Mouse (Mus musculus) hindbrain, embryonic 13.5 days (tissue): Measurements from ENCODE around the gene Pank4. TPM values are rescaled to one million over a fixed set of nuclear protein-coding genes. Genes with fewer than 3 reads are reported as not detected.
A peak's percentile ranks its signal among the peaks of the same experiment; 100 is the strongest.

ENCODE experiments used
- ATAC-seq: fragments of 200-750 bp; cut with Nextera tagmentation; 2 replicates; pipeline ENCODE4 v1.8.0; 2017; ENCODE audit warnings: moderate TSS enrichment; ENCODE audit not compliant: low FRiP score
- H3K27ac ChIP-seq: fragments of 300-500 bp; sonication (generic); 2 replicates; pipeline ENCODE4 v1.5.1; 2015; ENCODE audit warnings: inconsistent platforms, mild to moderate bottlenecking, moderate library complexity
- H3K27me3 ChIP-seq: fragments of 300-500 bp; sonication (generic); 2 replicates; pipeline ENCODE4 v1.6.1; 2015; ENCODE audit warnings: mild to moderate bottlenecking, inconsistent platforms
- H3K36me3 ChIP-seq: fragments of 300-500 bp; sonication (generic); 2 replicates; pipeline ENCODE4 v1.6.1; 2015; ENCODE audit warnings: mild to moderate bottlenecking, inconsistent platforms
- H3K4me1 ChIP-seq: fragments of 300-500 bp; sonication (generic); replicated peaks from 2 replicates; pipeline ENCODE4 v1.6.1; 2015; ENCODE audit warnings: inconsistent platforms
- H3K4me2 ChIP-seq: fragments of 300-500 bp; sonication (generic); 2 replicates; pipeline ENCODE4 v1.6.1; 2015; ENCODE audit warnings: inconsistent platforms, mild to moderate bottlenecking, moderate library complexity
- H3K4me3 ChIP-seq: fragments of 300-500 bp; sonication (generic); 2 replicates; pipeline ENCODE4 v1.5.1; 2015; ENCODE audit warnings: mild to moderate bottlenecking, inconsistent platforms
- H3K9ac ChIP-seq: fragments of 300-500 bp; sonication (generic); 2 replicates; pipeline ENCODE4 v1.6.1; 2015; ENCODE audit warnings: mild to moderate bottlenecking, inconsistent platforms
- H3K9me3 ChIP-seq: fragments of 300-500 bp; sonication (generic); 2 replicates; pipeline ENCODE4 v1.6.1; 2016; ENCODE audit warnings: inconsistent platforms
- WGBS: fragments of 180-500 bp; shearing (Covaris S2); methylation state at CpG from one replicate; pipeline ENCODE4 v1.1.7; 2015; 5-methylcytosine and 5-hydroxymethylcytosine counted together
- polyA plus RNA-seq: library from polyadenylated mRNA; unstranded; fragments of >200 nt; fragmentation: Nextera tagmentation; extraction: Ambion mirVana; gene quantifications from 2 replicates; pipeline ENCODE4 v1.2.1, GENCODE M21; 2015

The Pank4 gene
- polyA plus RNA-seq, 1 experiment from 2014 or later: 37.4 TPM

DNA sequence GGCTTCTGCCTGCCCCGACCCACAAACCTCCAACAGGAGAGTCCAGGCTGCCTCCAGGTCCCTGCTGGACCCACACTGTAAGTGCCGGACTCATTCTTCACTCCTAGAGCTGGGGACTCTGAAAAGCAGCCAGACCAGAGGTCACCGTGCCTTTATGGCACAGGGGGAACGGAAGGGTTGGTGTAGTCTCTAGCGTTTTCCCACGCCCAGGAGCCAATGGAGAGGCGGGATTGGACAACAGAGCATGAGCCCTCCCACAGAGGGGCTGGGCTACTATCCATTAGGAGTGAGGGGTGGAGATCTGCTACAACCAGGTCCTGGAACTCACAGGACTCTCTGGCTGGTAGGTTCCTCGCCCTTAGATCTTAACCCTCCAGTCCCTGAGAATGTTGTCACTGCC lies 17.6 kb upstream of the Pank4 start:
- peak overlapping the region; percentile 60 for H3K9ac ChIP-seq
- H3K36me3 ChIP-seq: no peaks in the 10 kb centered on the region
- peaks cover 44% of the 10 kb centered on the region for H3K4me1 ChIP-seq
- H3K9me3 ChIP-seq: no peaks in the 10 kb centered on the region
- 2% methylated on average over 8 of the region's 8 CpGs for WGBS
- peaks cover 13% of the 10 kb centered on the region for H3K27me3 ChIP-seq
- ATAC-seq: peak; percentile 81
- H3K27ac ChIP-seq: peak overlapping the region; percentile 58; the same call in 1 of the 2 replicates
- peak overlapping the region; percentile 33 for H3K4me3 ChIP-seq
- H3K4me2 ChIP-seq: peak overlapping the region; percentile 55

GRCm38 (mm10) chr4:154948066-154948939 lies 15.6 kb upstream of the Pank4 start:
- Histone ChIP-seq H3K9me3 (no peaks in the 10 kb centered on the region), H3K4me3 (no peak overlapping the region), H3K27me3 (peaks cover 24% of the 10 kb centered on the region), H3K27ac (peak overlapping the region; percentile 80), H3K9ac (no peak overlapping the region), H3K4me2 (peak overlapping the region; percentile 21; the same call in 1 of the 2 replicates), H3K4me1 (peaks cover 55% of the 10 kb centered on the region), H3K36me3 (no peaks in the 10 kb centered on the region)
- peak; percentile 66 for ATAC-seq
- 39% methylated on average over 14 of the region's 14 CpGs for WGBS

- no peak for ATAC-seq
- Histone ChIP-seq H3K27ac (peak overlapping the region; percentile 80), H3K27me3 (peaks cover 30% of the 10 kb centered on the region), H3K9ac (0 out of 2 replicates have a peak overlapping the region, but pooled peaks have one; percentile 19), H3K36me3 (no peaks in the 10 kb centered on the region), H3K9me3 (no peaks in the 10 kb centered on the region), H3K4me2 (peak overlapping the region; percentile 29; the same call in 1 of the 2 replicates), H3K4me1 (peaks cover 56% of the 10 kb centered on the region), H3K4me3 (no peak overlapping the region; the same call in 1 of the 2 replicates)
- 37% methylated on average over 6 of the region's 6 CpGs for WGBS
Measured at GRCm38 (mm10) chr4:154948940-154949588, 14.9 kb upstream of the Pank4 start.

GRCm38 (mm10) chr4:154949589-154949982 lies 14.3 kb upstream of the Pank4 start:
- ATAC-seq: no peak
- Histone ChIP-seq H3K36me3 (no peaks in the 10 kb centered on the region), H3K4me2 (peak overlapping the region; percentile 29; the same call in 1 of the 2 replicates), H3K9me3 (no peaks in the 10 kb centered on the region), H3K27me3 (peaks cover 35% of the 10 kb centered on the region), H3K4me1 (peaks cover 60% of the 10 kb centered on the region), H3K27ac (0 out of 2 replicates have a peak overlapping the region, but pooled peaks have one; percentile 80), H3K9ac (0 out of 2 replicates have a peak overlapping the region, but pooled peaks have one; percentile 19), H3K4me3 (no peak overlapping the region; the same call in 1 of the 2 replicates)
- 2% methylated on average over 16 of the region's 16 CpGs for WGBS

DNA sequence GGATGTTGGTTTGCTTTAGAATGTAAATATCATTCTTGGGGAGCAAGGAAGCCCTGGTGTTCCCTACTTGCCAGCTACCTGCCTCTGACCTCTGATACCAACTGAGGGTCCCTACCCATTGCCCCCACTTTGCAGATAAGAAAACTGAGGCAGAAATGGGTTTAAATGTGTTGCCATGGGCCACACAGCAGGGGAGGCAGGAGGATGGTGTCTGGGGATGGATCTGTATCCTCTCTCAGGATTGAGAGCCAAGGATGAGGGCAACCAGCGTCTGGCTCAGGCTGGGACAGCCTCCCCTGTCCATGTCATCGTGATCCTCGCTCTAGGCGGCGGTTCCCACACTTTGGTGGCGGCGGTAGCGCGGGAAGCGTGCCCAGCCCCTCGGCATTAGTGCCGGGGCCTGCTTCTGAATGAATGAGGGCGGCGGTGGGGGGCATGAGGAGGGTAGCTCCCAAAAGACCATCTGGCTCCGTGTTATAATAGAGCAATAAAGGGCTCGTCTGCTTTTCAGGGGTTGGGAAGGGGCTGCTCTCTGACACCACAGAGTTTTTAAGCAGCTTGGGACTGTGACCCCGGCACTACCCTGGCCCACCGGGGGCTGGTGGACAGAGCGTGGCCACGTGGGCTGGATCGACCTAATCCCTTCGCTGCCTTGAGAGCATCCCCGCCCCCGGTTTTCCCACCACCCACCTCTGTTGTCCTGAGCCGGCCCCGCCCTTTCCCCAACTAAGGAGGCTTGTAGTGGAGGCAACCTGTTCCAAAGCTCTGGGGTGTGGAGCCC lies 11.3 kb upstream of the Pank4 start:
- H3K4me3 ChIP-seq: no peak overlapping the region
- no peaks in the 10 kb centered on the region for H3K36me3 ChIP-seq
- H3K27ac ChIP-seq: no peak overlapping the region
- no peaks in the 10 kb centered on the region for H3K9me3 ChIP-seq
- H3K9ac ChIP-seq: no peak overlapping the region
- H3K4me2 ChIP-seq: peak overlapping the region; percentile 35
- peaks cover 49% of the 10 kb centered on the region for H3K27me3 ChIP-seq
- ATAC-seq: peak; percentile 31
- peaks cover 54% of the 10 kb centered on the region for H3K4me1 ChIP-seq
- WGBS: under 1% methylated on average over 26 of the region's 26 CpGs

DNA sequence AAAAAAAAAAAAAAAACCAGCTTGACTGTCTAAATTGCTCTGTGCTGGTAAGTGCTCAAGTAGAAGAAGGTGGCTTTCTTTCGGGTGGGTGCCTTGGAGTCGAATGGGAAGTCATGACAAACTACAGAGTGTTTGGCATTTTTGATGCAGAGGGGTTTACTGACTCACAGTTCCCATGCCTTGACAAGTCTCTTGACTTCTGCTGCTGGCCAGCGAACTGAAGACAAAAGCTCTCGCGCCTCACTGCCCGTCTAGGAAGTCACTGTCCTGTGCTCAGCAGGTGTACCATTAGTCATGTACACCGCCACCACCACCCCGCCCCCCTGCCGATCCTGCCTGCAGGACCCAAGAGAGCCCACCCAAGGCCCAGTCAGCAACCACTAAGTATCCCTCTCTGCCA lies 7.3 kb upstream of the Pank4 start:
- no peak overlapping the region for H3K27ac ChIP-seq
- no peaks in the 10 kb centered on the region for H3K9me3 ChIP-seq
- H3K4me3 ChIP-seq: no peak overlapping the region
- H3K36me3 ChIP-seq: no peaks in the 10 kb centered on the region
- ATAC-seq: no peak
- peaks cover 69% of the 10 kb centered on the region for H3K4me1 ChIP-seq
- 17% methylated on average over 9 of the region's 9 CpGs for WGBS
- no peak overlapping the region for H3K4me2 ChIP-seq
- peaks cover 61% of the 10 kb centered on the region for H3K27me3 ChIP-seq
- no peak overlapping the region for H3K9ac ChIP-seq

- Histone ChIP-seq H3K4me1 (peaks cover 75% of the 10 kb centered on the region), H3K4me3 (0 out of 2 replicates have a peak overlapping the region, but pooled peaks have one; percentile 0), H3K9me3 (no peaks in the 10 kb centered on the region), H3K36me3 (no peaks in the 10 kb centered on the region), H3K27me3 (peaks cover 64% of the 10 kb centered on the region), H3K4me2 (peak overlapping the region; percentile 39), H3K27ac (peak overlapping the region; percentile 18), H3K9ac (peak overlapping the region; percentile 7; the same call in 1 of the 2 replicates)
- 22% methylated on average over 13 of the region's 13 CpGs for WGBS
- no peak for ATAC-seq
Measured at GRCm38 (mm10) chr4:154957289-154957993, 6.5 kb upstream of the Pank4 start.

GRCm38 (mm10) chr4:154958171-154958570 lies 5.8 kb upstream of the Pank4 start:
- Histone ChIP-seq H3K4me3 (0 out of 2 replicates have a peak overlapping the region, but pooled peaks have one; percentile 0), H3K4me2 (peak overlapping the region; percentile 39), H3K9ac (peak overlapping the region; percentile 7; the same call in 1 of the 2 replicates), H3K36me3 (no peaks in the 10 kb centered on the region), H3K27me3 (peaks cover 63% of the 10 kb centered on the region), H3K4me1 (peaks cover 75% of the 10 kb centered on the region), H3K9me3 (no peaks in the 10 kb centered on the region), H3K27ac (peak overlapping the region; percentile 18)
- WGBS: 2% methylated on average over 15 of the region's 15 CpGs
- peak; percentile 29; the same call in 1 of the 2 replicates for ATAC-seq

DNA sequence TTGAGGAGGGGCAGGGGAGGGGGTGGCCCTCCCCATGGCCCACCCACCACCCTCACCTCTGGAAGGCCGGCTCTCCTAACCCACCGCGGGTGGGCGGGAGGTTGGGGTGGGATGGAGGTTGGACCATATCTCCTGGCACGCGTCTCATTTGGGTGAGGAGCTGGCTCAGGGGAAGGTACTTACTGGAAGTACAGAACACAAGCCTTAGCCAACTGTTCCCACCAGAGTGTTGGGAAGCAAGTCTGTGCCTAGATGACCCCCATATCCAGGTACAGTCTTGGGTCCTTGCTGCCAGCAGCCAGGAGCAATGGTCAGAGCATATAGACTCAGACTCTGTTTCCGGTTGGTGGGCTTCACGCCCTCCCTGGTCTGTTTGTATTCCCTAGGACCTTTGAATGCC lies 5.3 kb upstream of the Pank4 start:
- peaks cover 60% of the 10 kb centered on the region for H3K27me3 ChIP-seq
- H3K4me1 ChIP-seq: peaks cover 76% of the 10 kb centered on the region
- H3K27ac ChIP-seq: peak overlapping the region; percentile 4; the same call in 1 of the 2 replicates
- H3K4me2 ChIP-seq: peak overlapping the region; percentile 39
- 0 out of 2 replicates have a peak overlapping the region, but pooled peaks have one; percentile 7 for H3K9ac ChIP-seq
- WGBS: 8% methylated on average over 8 of the region's 8 CpGs
- H3K9me3 ChIP-seq: no peaks in the 10 kb centered on the region
- H3K36me3 ChIP-seq: no peaks in the 10 kb centered on the region
- ATAC-seq: no peak
- H3K4me3 ChIP-seq: no peak overlapping the region

GRCm38 (mm10) chr4:154960021-154960689 lies 3.8 kb upstream of the Pank4 start:
- Histone ChIP-seq H3K4me2 (peak overlapping the region; percentile 89), H3K9me3 (no peaks in the 10 kb centered on the region), H3K36me3 (no peaks in the 10 kb centered on the region), H3K27me3 (peaks cover 45% of the 10 kb centered on the region), H3K4me1 (peaks cover 75% of the 10 kb centered on the region), H3K27ac (peak overlapping the region; percentile 97), H3K4me3 (peak overlapping the region; percentile 78), H3K9ac (peak overlapping the region; percentile 90)
- 9% methylated on average over 20 of the region's 20 CpGs for WGBS
- peak; percentile 51; the same call in 1 of the 2 replicates for ATAC-seq
